Mouse (Mus musculus) cerebellum, adult (tissue): ENCODE data around the gene Gm11238.
"Not testable (repeated sequence)": the region's sequence is repeated elsewhere in the genome, so short reads cannot be mapped to it uniquely, and the experiment has no call there.

ENCODE experiments used
- ATAC-seq: cut with Nextera tagmentation; 2 replicates; pipeline ENCODE4 v1.9.2; 2017; ENCODE audit warnings: mild to moderate bottlenecking, moderate library complexity, mixed read lengths; ENCODE audit not compliant: insufficient number of reproducible peaks, low FRiP score, low TSS enrichment

The Gm11238 gene

DNA sequence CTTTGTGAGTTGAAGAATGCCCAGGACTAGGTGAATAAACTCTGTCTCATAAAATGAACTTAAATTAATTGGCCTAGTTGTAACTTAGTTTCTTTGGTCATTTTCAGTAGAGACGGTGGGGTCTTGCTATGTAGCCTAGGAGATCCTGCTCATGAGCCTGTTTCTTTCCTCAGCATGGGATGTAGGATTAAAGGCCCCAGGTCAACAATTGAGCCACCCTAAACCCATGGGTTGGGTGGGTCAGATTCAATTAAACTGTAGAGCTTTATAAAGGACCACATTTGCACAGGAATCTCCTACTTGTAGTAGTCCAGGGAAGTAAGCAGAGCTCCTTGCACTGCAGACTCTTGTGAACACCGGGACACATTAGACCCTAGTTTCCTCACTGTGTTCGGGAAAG is at the start of gene Gm11238:
Gene Gm11238 (plus strand): TSS at position 301 of the 400 bp plus-strand sequence.
- ATAC-seq, result not testable (repeated sequence)

DNA sequence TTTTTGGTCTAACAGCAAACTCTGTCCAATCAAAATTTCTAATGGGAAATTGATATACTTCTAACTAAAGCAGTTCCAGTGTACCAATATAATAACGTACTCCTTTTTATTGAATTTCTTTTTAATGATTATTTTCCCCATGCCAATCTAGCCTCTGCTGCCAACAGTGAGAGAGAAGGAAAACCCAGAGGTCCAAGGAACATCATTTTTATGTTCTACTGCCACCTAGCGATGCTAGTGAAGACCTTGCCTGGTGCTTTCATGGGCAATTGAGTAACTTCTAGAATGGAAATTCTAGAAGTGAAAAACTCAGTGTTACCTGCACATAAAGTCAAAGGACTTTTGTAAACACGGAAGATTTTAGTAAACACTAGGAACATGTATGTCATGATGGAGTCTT is 8.4 kb upstream of the Gm11238 start:
- no peak for ATAC-seq

DNA sequence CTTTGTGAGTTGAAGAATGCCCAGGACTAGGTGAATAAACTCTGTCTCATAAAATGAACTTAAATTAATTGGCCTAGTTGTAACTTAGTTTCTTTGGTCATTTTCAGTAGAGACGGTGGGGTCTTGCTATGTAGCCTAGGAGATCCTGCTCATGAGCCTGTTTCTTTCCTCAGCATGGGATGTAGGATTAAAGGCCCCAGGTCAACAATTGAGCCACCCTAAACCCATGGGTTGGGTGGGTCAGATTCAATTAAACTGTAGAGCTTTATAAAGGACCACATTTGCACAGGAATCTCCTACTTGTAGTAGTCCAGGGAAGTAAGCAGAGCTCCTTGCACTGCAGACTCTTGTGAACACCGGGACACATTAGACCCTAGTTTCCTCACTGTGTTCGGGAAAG is 15.0 kb downstream of the Gm11238 start, which contains the start of gene Gm11237:
Gene Gm11237 (plus strand): TSS at position 301 of the 400 bp plus-strand sequence.
- ATAC-seq, result not testable (repeated sequence)

DNA sequence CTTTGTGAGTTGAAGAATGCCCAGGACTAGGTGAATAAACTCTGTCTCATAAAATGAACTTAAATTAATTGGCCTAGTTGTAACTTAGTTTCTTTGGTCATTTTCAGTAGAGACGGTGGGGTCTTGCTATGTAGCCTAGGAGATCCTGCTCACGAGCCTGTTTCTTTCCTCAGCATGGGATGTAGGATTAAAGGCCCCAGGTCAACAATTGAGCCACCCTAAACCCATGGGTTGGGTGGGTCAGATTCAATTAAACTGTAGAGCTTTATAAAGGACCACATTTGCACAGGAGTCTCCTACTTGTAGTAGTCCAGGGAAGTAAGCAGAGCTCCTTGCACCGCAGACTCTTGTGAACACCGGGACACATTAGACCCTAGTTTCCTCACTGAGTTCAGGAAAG is 30.1 kb downstream of the Gm11238 start, which contains the start of gene Gm11236:
Gene Gm11236 (plus strand): TSS at position 301 of the 400 bp plus-strand sequence.
- not testable (repeated sequence) for ATAC-seq

DNA sequence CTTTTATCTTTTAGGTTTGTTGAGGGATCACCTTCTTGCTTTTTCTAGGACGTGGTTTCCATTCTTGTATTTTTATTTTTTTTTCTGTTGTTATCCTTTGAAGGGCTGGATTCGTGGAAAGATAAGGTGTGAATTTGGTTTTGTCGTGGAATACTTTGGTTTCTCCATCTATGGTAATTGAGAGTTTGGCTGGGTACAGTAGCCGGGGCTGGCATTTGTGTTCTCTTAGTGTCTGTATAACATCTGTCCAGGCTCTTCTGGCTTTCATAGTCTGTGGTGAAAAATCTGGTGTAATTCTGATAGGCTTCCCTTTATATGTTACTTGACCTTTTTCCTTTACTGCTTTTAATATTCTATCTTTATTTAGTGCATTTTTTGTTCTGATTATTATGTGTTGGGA is 54.2 kb downstream of the Gm11238 start:
- ATAC-seq, result not testable (repeated sequence)

DNA sequence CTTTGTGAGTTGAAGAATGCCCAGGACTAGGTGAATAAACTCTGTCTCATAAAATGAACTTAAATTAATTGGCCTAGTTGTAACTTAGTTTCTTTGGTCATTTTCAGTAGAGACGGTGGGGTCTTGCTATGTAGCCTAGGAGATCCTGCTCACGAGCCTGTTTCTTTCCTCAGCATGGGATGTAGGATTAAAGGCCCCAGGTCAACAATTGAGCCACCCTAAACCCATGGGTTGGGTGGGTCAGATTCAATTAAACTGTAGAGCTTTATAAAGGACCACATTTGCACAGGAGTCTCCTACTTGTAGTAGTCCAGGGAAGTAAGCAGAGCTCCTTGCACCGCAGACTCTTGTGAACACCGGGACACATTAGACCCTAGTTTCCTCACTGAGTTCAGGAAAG is 60.4 kb downstream of the Gm11238 start, which contains the start of gene Gm11239:
Gene Gm11239 (plus strand): TSS at position 301 of the 400 bp plus-strand sequence.
- not testable (repeated sequence) for ATAC-seq

DNA sequence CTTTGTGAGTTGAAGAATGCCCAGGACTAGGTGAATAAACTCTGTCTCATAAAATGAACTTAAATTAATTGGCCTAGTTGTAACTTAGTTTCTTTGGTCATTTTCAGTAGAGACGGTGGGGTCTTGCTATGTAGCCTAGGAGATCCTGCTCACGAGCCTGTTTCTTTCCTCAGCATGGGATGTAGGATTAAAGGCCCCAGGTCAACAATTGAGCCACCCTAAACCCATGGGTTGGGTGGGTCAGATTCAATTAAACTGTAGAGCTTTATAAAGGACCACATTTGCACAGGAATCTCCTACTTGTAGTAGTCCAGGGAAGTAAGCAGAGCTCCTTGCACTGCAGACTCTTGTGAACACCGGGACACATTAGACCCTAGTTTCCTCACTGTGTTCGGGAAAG is 75.5 kb downstream of the Gm11238 start, which contains the start of gene Gm428:
Gene Gm428 (plus strand): TSS at position 301 of the 400 bp plus-strand sequence.
- not testable (repeated sequence) for ATAC-seq
